Comparison of ENCODE assay signal across 19 mouse cellular contexts in the genomic region with DNA sequence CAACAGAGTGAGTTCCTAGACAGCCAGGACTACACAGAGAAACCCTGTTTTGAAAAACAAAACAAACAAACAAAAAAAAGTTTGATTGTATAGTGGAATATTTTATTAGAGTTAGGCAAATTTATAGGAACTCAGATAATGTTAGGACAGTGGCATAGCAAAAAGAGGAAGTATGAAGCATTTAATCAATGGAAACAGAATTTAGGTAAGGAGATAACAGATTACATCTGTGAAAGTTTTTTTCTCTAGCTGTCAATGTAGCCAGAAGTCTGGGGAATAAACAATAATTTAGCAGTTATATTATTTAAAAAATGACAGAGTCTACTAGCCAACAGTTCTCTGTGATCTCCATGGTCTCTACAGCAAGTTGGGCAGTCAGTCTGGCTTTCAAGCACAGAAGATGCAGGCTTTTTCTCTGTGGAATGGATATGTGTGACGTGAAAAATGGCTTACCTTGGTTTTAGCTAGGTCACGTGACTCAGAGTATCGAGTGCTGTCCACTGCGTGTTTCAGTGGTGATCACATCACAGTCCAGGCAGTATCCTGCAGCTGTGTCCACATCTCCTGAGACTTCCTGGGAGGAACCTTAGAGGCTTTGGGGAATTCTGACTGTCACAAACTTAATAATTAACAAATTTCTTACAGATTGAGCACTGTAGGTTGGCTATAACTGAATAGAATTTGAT.
"Had no signal": no experiment of that assay in that cellular context is flagged by ENCODE, and none has a peak within 500 bp of the region (broad histone marks: within the 10 kb centered on the region; RNA-seq: fewer than 3 reads in every experiment).

No protein-coding gene starts in this region.

- H3K4me3 ChIP-seq: layer of hippocampus, adult 2 months; neural tube, embryonic 12.5 days; neural tube, embryonic 15.5 days had no signal

- H3K4me2 ChIP-seq: liver, embryonic 11.5 days; midbrain, embryonic 11.5 days; neural tube, embryonic 12.5 days; neural tube, embryonic 15.5 days had no signal

- H3K4me1 ChIP-seq: neural tube, embryonic 12.5 days had no signal

- H3K36me3 ChIP-seq: neural tube, embryonic 12.5 days; neural tube, embryonic 15.5 days had no signal

- H3K27ac ChIP-seq: kidney, postnatal 0 days; layer of hippocampus, adult 2 months; liver, embryonic 14.5 days; neural tube, embryonic 12.5 days; neural tube, embryonic 15.5 days; stomach, postnatal 0 days had no signal

- H3K27me3 ChIP-seq: neural tube, embryonic 12.5 days; neural tube, embryonic 15.5 days had no signal

- H3K9me3 ChIP-seq: neural tube, embryonic 12.5 days; neural tube, embryonic 15.5 days had no signal

- H3K9ac ChIP-seq: liver, embryonic 14.5 days; neural tube, embryonic 12.5 days; neural tube, embryonic 15.5 days had no signal

- DNase-seq: kidney, adult 8-10 months; layer of hippocampus, adult 9-11 months; lung, adult 2 months; lung, postnatal 10 days; lung, postnatal 4 days; midbrain, embryonic 14.5 days; right cerebral cortex, adult 18-20 months; right cerebral cortex, postnatal 25 days; thymus, adult 2 months; thymus, postnatal 14 days; thymus, postnatal 4 days had no signal
